Mouse (Mus musculus): ENCODE results near the gene Clec4b2.

- TF ChIP-seq POLR2A (IDR thresholded peaks at IDR 0.05; ENCODE audit: extremely low read depth, insufficient read depth, low read length) (no peak), CTCF (IDR thresholded peaks at IDR 0.05; ENCODE audit: extremely low read depth, insufficient read depth, low read length) (no peak)
Observed at GRCm38 (mm10) chr6:123171040-123171439, 1.7 kb upstream of the Clec4b2 start.

Measured in cortical plate, adult 2 months (tissue).